Mouse (Mus musculus): ENCODE results near the gene Cst13.

- no peak for TF ChIP-seq CTCF (IDR thresholded peaks at IDR 0.05; ENCODE audit: control insufficient read depth, insufficient read depth, insufficient read length)
- TF ChIP-seq FOSL1 (IDR thresholded peaks at IDR 0.05; ENCODE audit: insufficient read depth, low read length, poor library complexity, severe bottlenecking), result no peak
- TF ChIP-seq USF1 (IDR thresholded peaks at IDR 0.05; ENCODE audit: low read depth), result no peak
- no peak for TF ChIP-seq MYOG (IDR thresholded peaks at IDR 0.05; ENCODE audit: control insufficient read depth, extremely low read depth, insufficient read length)
These were observed 21.4 kb upstream of the Cst13 start, which contains the start of gene Cst8 for GRCm38 (mm10) chr2:148798485-148798884.
